Mouse (Mus musculus): Measurements from ENCODE around the gene Numbl.

- TF ChIP-seq POLR2A (IDR thresholded peaks at IDR 0.05; ENCODE audit: insufficient read depth, low read depth, low read length): no peak
- TF ChIP-seq CTCF (IDR thresholded peaks at IDR 0.05): no peak
- no peak for TF ChIP-seq EP300 (IDR thresholded peaks at IDR 0.05; ENCODE audit: insufficient read depth, low read depth, low read length)
These were observed 1.5 kb downstream of the Numbl start for GRCm38 (mm10) chr7:27259771-27260170.
